Comparison of ENCODE assay signal across 8 mouse cellular contexts in genomic region chr14:34200738-34201230, GRCm38 (mm10). TPM values are rescaled to one million over a fixed set of nuclear protein-coding genes. Genes with fewer than 3 reads are reported as not detected.
DNase-seq lines count a peak whose midpoint lies in the region; ATAC-seq and TF ChIP-seq lines count a peak whose summit lies in the region.

No protein-coding gene starts in this region.

- 2% methylated on average over 19 of the region's 19 CpGs for WGBS in embryonic facial prominence, embryonic 13.5 days
- 2% methylated on average over 19 of the region's 19 CpGs for WGBS in hindbrain, embryonic 15.5 days
- WGBS in liver, embryonic 14.5 days (ENCODE audit: insufficient replicate concordance), result 11% methylated on average over 19 of the region's 19 CpGs

- H3K4me2 ChIP-seq in embryonic facial prominence, embryonic 13.5 days, result peak overlapping the region; percentile 94
- peak overlapping the region; percentile 77 for H3K4me2 ChIP-seq in hindbrain, embryonic 15.5 days
- peak overlapping the region; percentile 59 for H3K4me2 ChIP-seq in liver, embryonic 14.5 days (ENCODE audit: low read depth)

- H3K4me1 ChIP-seq in embryonic facial prominence, embryonic 13.5 days, result peaks cover 22% of the 10 kb centered on the region
- peaks cover 19% of the 10 kb centered on the region for H3K4me1 ChIP-seq in hindbrain, embryonic 15.5 days (replicated peaks)
- peaks cover 0 to 4% of the 10 kb centered on the region in 2 experiments; a peak in 1 of 4 replicates for H3K4me1 ChIP-seq in liver, embryonic 14.5 days (replicated peaks; ENCODE audit: control insufficient read depth in 2 of 2, insufficient read depth in 2 of 2, low read length in 1 of 2)

- peak overlapping the region; percentile 44; the same call in 1 of the 2 replicates for H3K27ac ChIP-seq in embryonic facial prominence, embryonic 13.5 days
- peak overlapping the region; percentile 85 for H3K27ac ChIP-seq in hindbrain, embryonic 15.5 days (replicated peaks)
- no peak overlapping the region for H3K27ac ChIP-seq in liver, embryonic 14.5 days

- TF ChIP-seq EP300 in liver, embryonic 14.5 days (IDR thresholded peaks at IDR 0.05; ENCODE audit: low read depth), result no peak

- CTCF ChIA-PET in Patski (lab: Charles Lee), result no interaction called here

- H3K4me3 ChIP-seq in embryonic facial prominence, embryonic 13.5 days, result peak overlapping the region; percentile 77
- peak overlapping the region; percentile 77 for H3K4me3 ChIP-seq in hindbrain, embryonic 15.5 days
- H3K4me3 ChIP-seq in liver, embryonic 14.5 days (ENCODE audit: insufficient read depth in 1 of 2, low read depth in 2 of 2, low read length in 2 of 2), result peak overlapping the region; percentile 52 to 56

- DNase-seq in gastrocnemius, postnatal 10 days, result peak; percentile 41
- DNase-seq in gastrocnemius, postnatal 25 days, result no peak
- DNase-seq in Patski (ENCODE audit: low read depth, low spot score), result no peak
- no peak for DNase-seq in liver, embryonic 14.5 days (ENCODE audit: low read depth in 3 of 3, low spot score in 3 of 3)
- DNase-seq in retina, embryonic 14.5 days (ENCODE audit: low spot score), result peak; percentile 60
- DNase-seq in thymus, postnatal 25 days, result no peak

- no peaks in the 10 kb centered on the region for H3K9me3 ChIP-seq in embryonic facial prominence, embryonic 13.5 days
- no peaks in the 10 kb centered on the region for H3K9me3 ChIP-seq in hindbrain, embryonic 15.5 days
- no peaks in the 10 kb centered on the region for H3K9me3 ChIP-seq in liver, embryonic 14.5 days (ENCODE audit: control insufficient read depth, low read length)

- POLR2A ChIA-PET in Patski (lab: Charles Lee), result no interaction called here

- no peak for TF ChIP-seq CTCF in Patski (IDR thresholded peaks at IDR 0.05)
- TF ChIP-seq CTCF in liver, embryonic 14.5 days (IDR thresholded peaks at IDR 0.05; ENCODE audit: low read depth), result no peak

- no peaks in the 10 kb centered on the region for H3K36me3 ChIP-seq in embryonic facial prominence, embryonic 13.5 days
- no peaks in the 10 kb centered on the region for H3K36me3 ChIP-seq in hindbrain, embryonic 15.5 days
- no peaks in the 10 kb centered on the region for H3K36me3 ChIP-seq in liver, embryonic 14.5 days (replicated peaks; ENCODE audit: control insufficient read depth, insufficient read depth, low read depth)

- peak overlapping the region; percentile 76 for H3K9ac ChIP-seq in embryonic facial prominence, embryonic 13.5 days
- peak overlapping the region; percentile 85 for H3K9ac ChIP-seq in hindbrain, embryonic 15.5 days
- no peak overlapping the region for H3K9ac ChIP-seq in liver, embryonic 14.5 days (replicated peaks)

- peaks cover 12% of the 10 kb centered on the region for H3K27me3 ChIP-seq in Patski
- H3K27me3 ChIP-seq in embryonic facial prominence, embryonic 13.5 days, result peaks cover 23% of the 10 kb centered on the region; the same call in 1 of the 2 replicates
- H3K27me3 ChIP-seq in hindbrain, embryonic 15.5 days, result no peaks in the 10 kb centered on the region
- peaks cover 9% of the 10 kb centered on the region for H3K27me3 ChIP-seq in liver, embryonic 14.5 days (ENCODE audit: control insufficient read depth, insufficient read depth, low read length)

- in situ Hi-C loops in Patski (cut with MboI; ENCODE audit: low pct_unique_long_range_greater_than_20kb), result no loop called here

- ATAC-seq in Patski, result peak; percentile 33
- ATAC-seq in embryonic facial prominence, embryonic 13.5 days (ENCODE audit: insufficient number of reproducible peaks, insufficient read depth, low FRiP score, low TSS enrichment, low read depth), result peak; percentile 54
- peak; percentile 86 for ATAC-seq in hindbrain, embryonic 15.5 days (ENCODE audit: low FRiP score, low read depth)
- no peak; the same call in 1 of the 2 replicates for ATAC-seq in liver, embryonic 14.5 days (ENCODE audit: insufficient read depth)

RNA-seq across cellular contexts. Expression of gene Gprin2, which starts 0.7 kb away (rescaled TPM):
- total RNA-seq in gastrocnemius, postnatal 10 days (2021), result under 1 TPM; 0.50 to 0.52 TPM
- under 1 TPM; 0.08 to 0.29 TPM for total RNA-seq in gastrocnemius, postnatal 25 days (2021)
- polyA plus RNA-seq in Patski (2021), result 0.33 TPM
- 1.5 and 1.7 TPM in 2 replicates for polyA plus RNA-seq in embryonic facial prominence, embryonic 13.5 days (2015; fragmentation: Nextera tagmentation; extraction: Ambion mirVana)
- polyA plus RNA-seq in hindbrain, embryonic 15.5 days (2015; fragmentation: Nextera tagmentation; extraction: Ambion mirVana), result 6.1 and 6.2 TPM in 2 replicates
- polyA plus RNA-seq in liver, embryonic 14.5 days (2012; rRNA removed), result 0.04 and 0.11 TPM in 2 replicates
- polyA plus RNA-seq in liver, embryonic 14.5 days (2014; fragmentation: Nextera tagmentation; extraction: Ambion mirVana), result 0.03 and 0.09 TPM in 2 replicates

RNA-seq across cellular contexts. Expression of gene Syt15, which starts 18.6 kb away (rescaled TPM):
- total RNA-seq in gastrocnemius, postnatal 10 days (2021), result 1 to 10 TPM in 1 of 2 experiments, under 1 TPM in 1; 0.89 to 1.6 TPM
- under 1 TPM; 0.51 to 0.67 TPM for total RNA-seq in gastrocnemius, postnatal 25 days (2021)
- polyA plus RNA-seq in Patski (2021), result 0.03 TPM
- 0.30 and 0.66 TPM in 2 replicates for polyA plus RNA-seq in embryonic facial prominence, embryonic 13.5 days (2015; fragmentation: Nextera tagmentation; extraction: Ambion mirVana)
- 0.83 and 1.0 TPM in 2 replicates for polyA plus RNA-seq in hindbrain, embryonic 15.5 days (2015; fragmentation: Nextera tagmentation; extraction: Ambion mirVana)
- 0.64 and 0.74 TPM in 2 replicates for polyA plus RNA-seq in liver, embryonic 14.5 days (2012; rRNA removed)
- 0.13 and 0.30 TPM in 2 replicates for polyA plus RNA-seq in liver, embryonic 14.5 days (2014; fragmentation: Nextera tagmentation; extraction: Ambion mirVana)

RNA-seq across cellular contexts. Expression of gene Npy4r, which starts 48.5 kb away (rescaled TPM):
- under 1 TPM; 0.16 TPM for total RNA-seq in gastrocnemius, postnatal 10 days (2021)
- total RNA-seq in gastrocnemius, postnatal 25 days (2021), result under 1 TPM; 0.13 to 0.27 TPM
- 0.08 TPM for polyA plus RNA-seq in Patski (2021)
- polyA plus RNA-seq in embryonic facial prominence, embryonic 13.5 days (2015; fragmentation: Nextera tagmentation; extraction: Ambion mirVana), result 0.66 and 0.69 TPM in 2 replicates
- 0.13 and 0.22 TPM in 2 replicates for polyA plus RNA-seq in hindbrain, embryonic 15.5 days (2015; fragmentation: Nextera tagmentation; extraction: Ambion mirVana)
- polyA plus RNA-seq in liver, embryonic 14.5 days (2012; rRNA removed), result 0.01 TPM in 2 replicates
- 0.08 TPM in 1 of 2 replicates, not detected in the other for polyA plus RNA-seq in liver, embryonic 14.5 days (2014; fragmentation: Nextera tagmentation; extraction: Ambion mirVana)

Comparison
In these comparisons a context has a peak if more than half of its experiments do, and no peak if none do; other contexts are left out.
1. DNase-seq: peak in gastrocnemius, postnatal 10 days (single experiment) and retina, embryonic 14.5 days (single experiment); none in gastrocnemius, postnatal 25 days (single experiment), Patski (single experiment), liver, embryonic 14.5 days (0 of 3) and thymus, postnatal 25 days (single experiment).
2. Peak in every context shown above with its lines, with median percentiles within 50 percentile points of each other: H3K4me2 ChIP-seq and H3K4me3 ChIP-seq.